Mouse (Mus musculus) heart, embryonic 13.5 days (tissue): ENCODE results near the gene Krt77. TPM values are rescaled to one million over a fixed set of nuclear protein-coding genes. Genes with fewer than 3 reads are reported as not detected.

ENCODE experiments used
- ATAC-seq: fragments of 200-750 bp; cut with Nextera tagmentation; 2 replicates; pipeline ENCODE4 v1.8.0; 2017; ENCODE audit warnings: moderate TSS enrichment; ENCODE audit not compliant: insufficient number of reproducible peaks, low FRiP score, low TSS enrichment; ENCODE audit errors: extremely low read depth
- H3K27ac ChIP-seq: fragments of 300-500 bp; sonication (generic); replicated peaks from 2 replicates; pipeline ENCODE4 v1.5.1; 2015; ENCODE audit warnings: moderate library complexity, mild to moderate bottlenecking, inconsistent platforms
- H3K27me3 ChIP-seq: fragments of 300-500 bp; sonication (generic); replicated peaks from 2 replicates; pipeline ENCODE4 v1.6.1; 2015; ENCODE audit warnings: mild to moderate bottlenecking, inconsistent platforms
- H3K36me3 ChIP-seq: fragments of 300-500 bp; sonication (generic); 2 replicates; pipeline ENCODE4 v1.6.1; 2015; ENCODE audit warnings: mild to moderate bottlenecking, inconsistent platforms
- H3K4me1 ChIP-seq: fragments of 300-500 bp; sonication (generic); 2 replicates; pipeline ENCODE4 v1.6.1; 2015; ENCODE audit warnings: inconsistent platforms
- H3K4me2 ChIP-seq: fragments of 300-500 bp; sonication (generic); 2 replicates; pipeline ENCODE4 v1.6.1; 2015; ENCODE audit warnings: inconsistent platforms, mild to moderate bottlenecking, moderate library complexity
- H3K4me3 ChIP-seq: fragments of 300-500 bp; sonication (generic); 2 replicates; pipeline ENCODE4 v1.5.1; 2015; ENCODE audit warnings: moderate library complexity, mild to moderate bottlenecking, inconsistent platforms
- H3K9ac ChIP-seq: fragments of 300-500 bp; sonication (generic); 2 replicates; pipeline ENCODE4 v1.6.1; 2015; ENCODE audit warnings: inconsistent platforms, mild to moderate bottlenecking, moderate library complexity
- H3K9me3 ChIP-seq: fragments of 300-500 bp; sonication (generic); 2 replicates; pipeline ENCODE4 v1.6.1; 2016; ENCODE audit warnings: inconsistent platforms
- WGBS: fragments of 180-500 bp; shearing (Covaris S2); methylation state at CpG from one replicate; pipeline ENCODE4 v1.1.7; 2015; ENCODE audit warnings: mixed read lengths; 5-methylcytosine and 5-hydroxymethylcytosine counted together
- microRNA-seq: library from miRNA; unstranded; fragments of <30 nt; microRNA quantifications from one replicate; pipeline ENCODE4, GENCODE M21; 2016
- polyA plus RNA-seq: library from polyadenylated mRNA; unstranded; fragments of >200 nt; fragmentation: Nextera tagmentation; extraction: Ambion mirVana; gene quantifications from 2 replicates; pipeline ENCODE4 v1.2.1, GENCODE M21; 2015

The Krt77 gene
- polyA plus RNA-seq, 1 experiment from 2014 or later: not detected

- Histone ChIP-seq H3K4me3 (no peak overlapping the region), H3K4me2 (no peak overlapping the region), H3K4me1 (no peaks in the 10 kb centered on the region), H3K9me3 (no peaks in the 10 kb centered on the region), H3K27me3 (peaks cover 32% of the 10 kb centered on the region; the same call in 1 of the 2 replicates), H3K36me3 (no peaks in the 10 kb centered on the region), H3K27ac (no peak overlapping the region), H3K9ac (no peak overlapping the region)
- 37% methylated on average over 6 of the region's 6 CpGs for WGBS
- ATAC-seq: no peak
Observed at GRCm38 (mm10) chr15:101833131-101833530, 36.4 kb downstream of the Krt77 start.

- no peak overlapping the region for H3K4me2 ChIP-seq
- no peak overlapping the region for H3K27ac ChIP-seq
- no peak for ATAC-seq
- H3K4me1 ChIP-seq: no peaks in the 10 kb centered on the region
- 56% methylated on average over 5 of the region's 5 CpGs for WGBS
- no peaks in the 10 kb centered on the region for H3K9me3 ChIP-seq
- H3K4me3 ChIP-seq: no peak overlapping the region
- H3K27me3 ChIP-seq: peaks cover 27% of the 10 kb centered on the region
- H3K9ac ChIP-seq: no peak overlapping the region
- no peaks in the 10 kb centered on the region for H3K36me3 ChIP-seq
Observed at GRCm38 (mm10) chr15:101829441-101829840, 40.1 kb downstream of the Krt77 start.

- ATAC-seq: no peak
- H3K27me3 ChIP-seq: peaks cover 41% of the 10 kb centered on the region
Observed at GRCm38 (mm10) chr15:101821786-101822185, 47.7 kb downstream of the Krt77 start.

GRCm38 (mm10) chr15:101817875-101818274, 51.6 kb downstream of the Krt77 start, which contains the start of gene Krt2:
Krt2 (minus strand) TSS chr15:101818169.
- Histone ChIP-seq H3K4me2 (no peak within 1 kb of the TSS), H3K36me3 (no peaks in the 10 kb centered on the region), H3K27me3 (peaks cover 52% of the 10 kb centered on the region), H3K4me3 (no peak within 1 kb of the TSS), H3K4me1 (no peaks in the 10 kb centered on the region), H3K9me3 (no peaks in the 10 kb centered on the region), H3K9ac (no peak within 1 kb of the TSS), H3K27ac (no peak within 1 kb of the TSS)
- ATAC-seq: no peak
- WGBS: 57% methylated on average over 16 of the region's 16 CpGs

More at GRCm38 (mm10) chr15:101821786-101822185, 47.7 kb downstream of the Krt77 start:
- Histone ChIP-seq H3K9me3 (no peaks in the 10 kb centered on the region), H3K4me2 (no peak overlapping the region), H3K4me3 (no peak overlapping the region), H3K4me1 (no peaks in the 10 kb centered on the region), H3K36me3 (no peaks in the 10 kb centered on the region), H3K9ac (no peak overlapping the region), H3K27ac (no peak overlapping the region)
- 22% methylated on average over 3 of the region's 3 CpGs for WGBS

Small RNA genes lying within 50 kb of the gene (microRNA-seq; reads per million reads assigned to microRNA genes)
- gene Gm44356: not detected

Other genes starting within 250 kb of the Krt77 start
- not detected in 2 replicates for gene Gm5414, start 241.5 kb downstream of the Krt77 start, polyA plus RNA-seq
- not detected in 2 replicates for gene Gm5478, start 222.3 kb downstream of the Krt77 start, polyA plus RNA-seq
- not detected in 2 replicates for gene Krt6b, start 189.4 kb downstream of the Krt77 start, polyA plus RNA-seq
- gene Krt6a, start 175.4 kb downstream of the Krt77 start, polyA plus RNA-seq: not detected in 2 replicates
- gene Krt5, start 156.8 kb downstream of the Krt77 start, polyA plus RNA-seq: 0.59 and 3.6 TPM in 2 replicates
- gene Krt71, start 126.6 kb downstream of the Krt77 start, polyA plus RNA-seq: not detected in 2 replicates
- gene Krt72, start 83.2 kb downstream of the Krt77 start, polyA plus RNA-seq: not detected in 2 replicates
- not detected in 2 replicates for gene Krt73, start 67.4 kb downstream of the Krt77 start, polyA plus RNA-seq
- not detected in 2 replicates for gene Krt2, start 51.5 kb downstream of the Krt77 start, polyA plus RNA-seq
- gene Krt1, start 18.9 kb downstream of the Krt77 start, polyA plus RNA-seq: 0.28 and 0.41 TPM in 2 replicates
- gene Krt76, start 23.2 kb upstream of the Krt77 start, polyA plus RNA-seq: not detected in 2 replicates
- 0.06 and 0.07 TPM in 2 replicates for gene Krt4, start 55.0 kb upstream of the Krt77 start, polyA plus RNA-seq
- 0.45 and 0.56 TPM in 2 replicates for gene Krt79, start 70.6 kb upstream of the Krt77 start, polyA plus RNA-seq
- gene Krt78, start 84.6 kb upstream of the Krt77 start, polyA plus RNA-seq: not detected in 2 replicates
- 21.7 and 24.9 TPM in 2 replicates for gene Krt8, start 134.8 kb upstream of the Krt77 start, polyA plus RNA-seq
- 34.6 and 36.0 TPM in 2 replicates for gene Krt18, start 158.5 kb upstream of the Krt77 start, polyA plus RNA-seq
- 65.7 and 72.3 TPM in 2 replicates for gene Eif4b, start 204.1 kb upstream of the Krt77 start, polyA plus RNA-seq
- gene Tns2, start 230.7 kb upstream of the Krt77 start, polyA plus RNA-seq: 26.3 and 32.5 TPM in 2 replicates